Mouse (Mus musculus) ES-Bruce4 (cell line): ENCODE measurements at regions not wholly inside any gene's neighbourhood (a gene's known extent, or its start where the extent isn't known, plus 50 kb on each side); places are given as distances from the start of the nearest gene placed in this dataset.

Source experiments
- CTCF ChIP-seq: IDR thresholded peaks from one replicate; pipeline ENCODE4 v1.8.1; 2011; ENCODE audit warnings: low read depth, low read length
- EP300 ChIP-seq: IDR thresholded peaks from 2 replicates; pipeline ENCODE4 v1.6.1; 2011; ENCODE audit warnings: low read depth, low read length; ENCODE audit not compliant: insufficient read depth
- POLR2A ChIP-seq: IDR thresholded peaks from one replicate; pipeline ENCODE4 v1.8.1; 2011; ENCODE audit warnings: low read length; ENCODE audit not compliant: insufficient read depth

GRCm38 (mm10) chr1:72108678-72109077 lies 103.4 kb downstream of the Mreg start:
- TF ChIP-seq POLR2A, result no peak
- TF ChIP-seq CTCF, result no peak
- TF ChIP-seq EP300, result no peak
